Mouse (Mus musculus) E14TG2a.4 (cell line): ENCODE measurements at regions not wholly inside any gene's neighbourhood (a gene's known extent, or its start where the extent isn't known, plus 50 kb on each side); places are given as distances from the start of the nearest gene placed in this dataset.

Experiments
- CTCF ChIP-seq: conservative IDR thresholded peaks from 2 replicates; pipeline ENCODE4 v1.5.1; 2014; ENCODE audit warnings: low read length
- NANOG ChIP-seq: IDR thresholded peaks from 2 replicates; pipeline ENCODE4 v1.6.1; 2014; ENCODE audit warnings: borderline replicate concordance, low read length, mixed read lengths
- POU5F1 ChIP-seq: IDR thresholded peaks from 2 replicates; pipeline ENCODE4 v1.6.1; 2014; ENCODE audit warnings: low read length, borderline replicate concordance

- no peak for TF ChIP-seq CTCF
- TF ChIP-seq NANOG = no peak
- no peak for TF ChIP-seq POU5F1
Measured at GRCm38 (mm10) chr4:10235324-10235723, 639.0 kb upstream of the 2610301B20Rik start.
